Mouse (Mus musculus): ENCODE results near the gene Arntl.

GRCm38 (mm10) chr7:113279246-113279645, 72.0 kb downstream of the Arntl start:
- TF ChIP-seq CTCF (IDR thresholded peaks at IDR 0.05; ENCODE audit: control insufficient read depth, insufficient read depth, insufficient read length) (no peak), USF1 (IDR thresholded peaks at IDR 0.05; ENCODE audit: low read depth) (no peak), FOSL1 (IDR thresholded peaks at IDR 0.05; ENCODE audit: insufficient read depth, low read length, poor library complexity, severe bottlenecking) (no peak), MYOD1 (IDR thresholded peaks at IDR 0.05; ENCODE audit: control insufficient read depth, insufficient read length, low read depth) (no peak), MAX (IDR thresholded peaks at IDR 0.05) (no peak), CEBPB (IDR thresholded peaks at IDR 0.05; ENCODE audit: low read depth) (no peak), MYOG (IDR thresholded peaks at IDR 0.05; ENCODE audit: control insufficient read depth, extremely low read depth, insufficient read length) (no peak)

Data from C2C12 (cell line).